Mouse (Mus musculus) adrenal gland, adult 18-20 months (tissue): ENCODE measurements around the gene Hoxa7. TPM values are rescaled to one million over a fixed set of nuclear protein-coding genes. Genes with fewer than 3 reads are reported as not detected.

ENCODE experiments used
- DNase-seq, 2 experiments: peaks; one replicate each; pipeline ENCODE4 v3.0.0; 2021 to 2022; ENCODE audit warnings: low spot score in 2 of 2
- microRNA-seq, 2 experiments: library from miRNA; unstranded; fragments of <30 nt; microRNA quantifications; one replicate each; pipeline ENCODE4 v1.2.0; 2021; ENCODE audit warnings: borderline number of aligned reads in 2 of 2
- total RNA-seq, 2 experiments: library from RNA; stranded (reverse); gene quantifications; 1 replicate in 1 of 2; 2 replicates in 1 of 2; pipeline ENCODE4 v1.2.3; 2021

Hoxa7 gene
- total RNA-seq, 2 experiments from 2014 or later = 15.1 to 19.3 TPM

GRCm38 (mm10) chr6:52164626-52165440 lies 56.8 kb downstream of the Hoxa7 start, which contains the start of gene Hoxa2:
TSS of gene Hoxa2 (minus strand) at chr6:52164831.
- peak in 1 of 2 experiments; percentile 30 for DNase-seq

Small RNAs within 50 kb of the gene (microRNA-seq; reads per million reads assigned to microRNA genes)
- 296 to 363 reads per million in 2 experiments for gene Mir196b

Other genes with a start within 250 kb of the Hoxa7 start
- 10 to 100 TPM; 43.6 to 59.0 TPM for gene Skap2, start 209.3 kb downstream of the Hoxa7 start, total RNA-seq
- under 1 TPM; 0.29 to 0.43 TPM for gene Hoxa1, start 63.5 kb downstream of the Hoxa7 start, total RNA-seq
- gene Hoxa2, start 57.0 kb downstream of the Hoxa7 start, total RNA-seq = 1 to 10 TPM in 1 of 2 experiments, under 1 TPM in 1; 0.96 to 1.3 TPM
- under 1 TPM; 0.13 to 0.33 TPM for gene 5730596B20Rik, start 44.4 kb downstream of the Hoxa7 start, total RNA-seq
- 1 to 10 TPM; 1.8 to 3.1 TPM for gene Hoxa4, start 30.1 kb downstream of the Hoxa7 start, total RNA-seq
- gene Hoxa5, start 17.3 kb downstream of the Hoxa7 start, total RNA-seq = 10 to 100 TPM; 13.3 to 20.2 TPM
- gene Hoxa6, start 13.1 kb downstream of the Hoxa7 start, total RNA-seq = 1 to 10 TPM; 1.9 to 4.7 TPM
- gene Hoxa3, start 8.5 kb downstream of the Hoxa7 start, total RNA-seq = 1 to 10 TPM; 2.8 to 4.0 TPM
- not detected for gene Gm28308, start 8.5 kb downstream of the Hoxa7 start, total RNA-seq
- gene Hoxa9, start 9.2 kb upstream of the Hoxa7 start, total RNA-seq = under 1 TPM; 0.19 to 0.30 TPM
- gene Hoxa10, start 19.0 kb upstream of the Hoxa7 start, total RNA-seq = under 1 TPM in 1 of 2 experiments, not detected in 1; 0.13 TPM
- not detected for gene Hoxa11, start 24.0 kb upstream of the Hoxa7 start, total RNA-seq
- not detected for gene Hoxa13, start 39.0 kb upstream of the Hoxa7 start, total RNA-seq
- gene Evx1, start 91.6 kb upstream of the Hoxa7 start, total RNA-seq = not detected